Mouse (Mus musculus): ENCODE data around the gene Rgl2. TPM values are rescaled to one million over a fixed set of nuclear protein-coding genes. Genes with fewer than 3 reads are reported as not detected.

The Rgl2 gene
- polyA plus RNA-seq, 1 experiment from 2014 or later: 42.6 TPM

GRCm38 (mm10) chr17:33911052-33911812 is 18.1 kb upstream of the Rgl2 start:
- WGBS: 94% methylated on average over 31 of the region's 31 CpGs
- DNase-seq (ENCODE audit: low spot score): no peak
- no peak overlapping the region; the same call in 1 of the 2 replicates for H3K4me2 ChIP-seq (ENCODE audit: low read depth)
- no peaks in the 10 kb centered on the region for H3K27me3 ChIP-seq (ENCODE audit: control insufficient read depth, insufficient read depth, low read length)
- H3K4me1 ChIP-seq (ENCODE audit: control insufficient read depth, insufficient read depth, low read length): peaks cover 15% of the 10 kb centered on the region
- ATAC-seq (ENCODE audit: insufficient read depth, low FRiP score, low TSS enrichment): no peak
- no peak overlapping the region for H3K4me3 ChIP-seq (ENCODE audit: low read depth, low read length)
- no peak overlapping the region for H3K27ac ChIP-seq (ENCODE audit: low read depth, low read length)
- peaks cover 23% of the 10 kb centered on the region for H3K36me3 ChIP-seq (ENCODE audit: control insufficient read depth, insufficient read depth, low read length)
- no peak overlapping the region for H3K9ac ChIP-seq (ENCODE audit: low read length)
- H3K9me3 ChIP-seq (ENCODE audit: control insufficient read depth, low read length): no peaks in the 10 kb centered on the region

GRCm38 (mm10) chr17:33911813-33912414 is 17.4 kb upstream of the Rgl2 start:
- Histone ChIP-seq H3K9ac (ENCODE audit: low read length) (no peak overlapping the region), H3K9me3 (ENCODE audit: control insufficient read depth, low read length) (no peaks in the 10 kb centered on the region), H3K4me3 (ENCODE audit: low read depth, low read length) (no peak overlapping the region), H3K4me2 (ENCODE audit: low read depth) (no peak overlapping the region), H3K36me3 (ENCODE audit: control insufficient read depth, insufficient read depth, low read length) (peaks cover 23% of the 10 kb centered on the region), H3K27ac (ENCODE audit: low read depth, low read length) (no peak overlapping the region), H3K27me3 (ENCODE audit: control insufficient read depth, insufficient read depth, low read length) (no peaks in the 10 kb centered on the region), H3K4me1 (ENCODE audit: control insufficient read depth, insufficient read depth, low read length) (peaks cover 19% of the 10 kb centered on the region)
- DNase-seq (ENCODE audit: low spot score) (no peak), ATAC-seq (ENCODE audit: insufficient read depth, low FRiP score, low TSS enrichment) (no peak)
- WGBS: 93% methylated on average over 28 of the region's 28 CpGs

GRCm38 (mm10) chr17:33913264-33913663 is 16.1 kb upstream of the Rgl2 start:
- H3K27ac ChIP-seq (ENCODE audit: low read depth, low read length): no peak overlapping the region
- no peak overlapping the region for H3K4me2 ChIP-seq (ENCODE audit: low read depth)
- no peaks in the 10 kb centered on the region for H3K9me3 ChIP-seq (ENCODE audit: control insufficient read depth, low read length)
- 94% methylated on average over 10 of the region's 10 CpGs for WGBS
- H3K4me1 ChIP-seq (ENCODE audit: control insufficient read depth, insufficient read depth, low read length): peaks cover 14% of the 10 kb centered on the region
- no peak overlapping the region for H3K9ac ChIP-seq (ENCODE audit: low read length)
- ATAC-seq (ENCODE audit: insufficient read depth, low FRiP score, low TSS enrichment) (no peak), DNase-seq (ENCODE audit: low spot score) (no peak)
- peaks cover 23% of the 10 kb centered on the region for H3K36me3 ChIP-seq (ENCODE audit: control insufficient read depth, insufficient read depth, low read length)
- H3K27me3 ChIP-seq (ENCODE audit: control insufficient read depth, insufficient read depth, low read length): no peaks in the 10 kb centered on the region
- no peak overlapping the region for H3K4me3 ChIP-seq (ENCODE audit: low read depth, low read length)

GRCm38 (mm10) chr17:33913905-33914304 is 15.4 kb upstream of the Rgl2 start:
- WGBS: 96% methylated on average over 8 of the region's 8 CpGs
- H3K9me3 ChIP-seq (ENCODE audit: control insufficient read depth, low read length): no peaks in the 10 kb centered on the region
- H3K9ac ChIP-seq (ENCODE audit: low read length): no peak overlapping the region
- H3K4me3 ChIP-seq (ENCODE audit: low read depth, low read length): no peak overlapping the region
- no peak overlapping the region for H3K4me2 ChIP-seq (ENCODE audit: low read depth)
- no peaks in the 10 kb centered on the region for H3K27me3 ChIP-seq (ENCODE audit: control insufficient read depth, insufficient read depth, low read length)
- ATAC-seq (ENCODE audit: insufficient read depth, low FRiP score, low TSS enrichment) (no peak), DNase-seq (ENCODE audit: low spot score) (no peak)
- H3K36me3 ChIP-seq (ENCODE audit: control insufficient read depth, insufficient read depth, low read length): peaks cover 23% of the 10 kb centered on the region
- peaks cover 17% of the 10 kb centered on the region for H3K4me1 ChIP-seq (ENCODE audit: control insufficient read depth, insufficient read depth, low read length)
- no peak overlapping the region for H3K27ac ChIP-seq (ENCODE audit: low read depth, low read length)

GRCm38 (mm10) chr17:33914969-33915391 is 14.4 kb upstream of the Rgl2 start:
- no peak overlapping the region; the same call in 1 of the 2 replicates for H3K4me2 ChIP-seq (ENCODE audit: low read depth)
- no peaks in the 10 kb centered on the region for H3K27me3 ChIP-seq (ENCODE audit: control insufficient read depth, insufficient read depth, low read length)
- WGBS: 73% methylated on average over 13 of the region's 13 CpGs
- no peak overlapping the region for H3K9ac ChIP-seq (ENCODE audit: low read length)
- peaks cover 23% of the 10 kb centered on the region for H3K36me3 ChIP-seq (ENCODE audit: control insufficient read depth, insufficient read depth, low read length)
- DNase-seq (ENCODE audit: low spot score): no peak
- H3K4me1 ChIP-seq (ENCODE audit: control insufficient read depth, insufficient read depth, low read length): peaks cover 24% of the 10 kb centered on the region
- no peak for ATAC-seq (ENCODE audit: insufficient read depth, low FRiP score, low TSS enrichment)
- H3K9me3 ChIP-seq (ENCODE audit: control insufficient read depth, low read length): no peaks in the 10 kb centered on the region
- no peak overlapping the region for H3K27ac ChIP-seq (ENCODE audit: low read depth, low read length)
- no peak overlapping the region; the same call in 1 of the 2 replicates for H3K4me3 ChIP-seq (ENCODE audit: low read depth, low read length)

- WGBS: under 1% methylated on average over 31 of the region's 34 CpGs
- Histone ChIP-seq H3K36me3 (ENCODE audit: control insufficient read depth, insufficient read depth, low read length) (peaks cover 23% of the 10 kb centered on the region), H3K27me3 (ENCODE audit: control insufficient read depth, insufficient read depth, low read length) (no peaks in the 10 kb centered on the region), H3K4me2 (ENCODE audit: low read depth) (peak within 1 kb of the TSS; percentile 54), H3K9ac (ENCODE audit: low read length) (peak within 1 kb of the TSS; percentile 52), H3K4me3 (ENCODE audit: low read depth, low read length) (peak within 1 kb of the TSS; percentile 50), H3K9me3 (ENCODE audit: control insufficient read depth, low read length) (no peaks in the 10 kb centered on the region), H3K4me1 (ENCODE audit: control insufficient read depth, insufficient read depth, low read length) (peaks cover 20% of the 10 kb centered on the region), H3K27ac (ENCODE audit: low read depth, low read length) (0 out of 2 replicates have a peak within 1 kb of the TSS, but pooled peaks have one; percentile 63)
- ATAC-seq (ENCODE audit: insufficient read depth, low FRiP score, low TSS enrichment) (peak; percentile 89), DNase-seq (ENCODE audit: low spot score) (peak; percentile 97)
Observed at GRCm38 (mm10) chr17:33915671-33916250, 13.6 kb upstream of the Rgl2 start, which contains the start of the genes Tapbp and Zbtb22. Gene Tapbp (plus strand): TSS chr17:33915899. Gene Zbtb22 (plus strand): TSS chr17:33915904.

GRCm38 (mm10) chr17:33916294-33916693 is 13.0 kb upstream of the Rgl2 start:
- H3K36me3 ChIP-seq (ENCODE audit: control insufficient read depth, insufficient read depth, low read length): peaks cover 23% of the 10 kb centered on the region
- 1% methylated on average over 18 of the region's 20 CpGs for WGBS
- ATAC-seq (ENCODE audit: insufficient read depth, low FRiP score, low TSS enrichment) (peak; percentile 46), DNase-seq (ENCODE audit: low spot score) (no peak)
- H3K4me3 ChIP-seq (ENCODE audit: low read depth, low read length): peak overlapping the region; percentile 50
- peak overlapping the region; percentile 54 for H3K4me2 ChIP-seq (ENCODE audit: low read depth)
- H3K27me3 ChIP-seq (ENCODE audit: control insufficient read depth, insufficient read depth, low read length): no peaks in the 10 kb centered on the region
- no peaks in the 10 kb centered on the region for H3K9me3 ChIP-seq (ENCODE audit: control insufficient read depth, low read length)
- H3K4me1 ChIP-seq (ENCODE audit: control insufficient read depth, insufficient read depth, low read length): peaks cover 20% of the 10 kb centered on the region
- H3K9ac ChIP-seq (ENCODE audit: low read length): peak overlapping the region; percentile 52
- H3K27ac ChIP-seq (ENCODE audit: low read depth, low read length): 0 out of 2 replicates have a peak overlapping the region, but pooled peaks have one; percentile 63

- peak overlapping the region; percentile 50 for H3K4me3 ChIP-seq (ENCODE audit: low read depth, low read length)
- peaks cover 20% of the 10 kb centered on the region for H3K4me1 ChIP-seq (ENCODE audit: control insufficient read depth, insufficient read depth, low read length)
- H3K27me3 ChIP-seq (ENCODE audit: control insufficient read depth, insufficient read depth, low read length): no peaks in the 10 kb centered on the region
- H3K4me2 ChIP-seq (ENCODE audit: low read depth): peak overlapping the region; percentile 54
- 78% methylated on average over 31 of the region's 31 CpGs for WGBS
- no peak overlapping the region for H3K9ac ChIP-seq (ENCODE audit: low read length)
- H3K9me3 ChIP-seq (ENCODE audit: control insufficient read depth, low read length): no peaks in the 10 kb centered on the region
- DNase-seq (ENCODE audit: low spot score) (no peak), ATAC-seq (ENCODE audit: insufficient read depth, low FRiP score, low TSS enrichment) (no peak)
- H3K27ac ChIP-seq (ENCODE audit: low read depth, low read length): no peak overlapping the region
- H3K36me3 ChIP-seq (ENCODE audit: control insufficient read depth, insufficient read depth, low read length): peaks cover 17% of the 10 kb centered on the region
Observed at GRCm38 (mm10) chr17:33916847-33917655, 12.3 kb upstream of the Rgl2 start.

Data from neural tube, embryonic 11.5 days (tissue).